Mouse (Mus musculus): ENCODE results near the gene Cited2.

Cited2 gene

DNA sequence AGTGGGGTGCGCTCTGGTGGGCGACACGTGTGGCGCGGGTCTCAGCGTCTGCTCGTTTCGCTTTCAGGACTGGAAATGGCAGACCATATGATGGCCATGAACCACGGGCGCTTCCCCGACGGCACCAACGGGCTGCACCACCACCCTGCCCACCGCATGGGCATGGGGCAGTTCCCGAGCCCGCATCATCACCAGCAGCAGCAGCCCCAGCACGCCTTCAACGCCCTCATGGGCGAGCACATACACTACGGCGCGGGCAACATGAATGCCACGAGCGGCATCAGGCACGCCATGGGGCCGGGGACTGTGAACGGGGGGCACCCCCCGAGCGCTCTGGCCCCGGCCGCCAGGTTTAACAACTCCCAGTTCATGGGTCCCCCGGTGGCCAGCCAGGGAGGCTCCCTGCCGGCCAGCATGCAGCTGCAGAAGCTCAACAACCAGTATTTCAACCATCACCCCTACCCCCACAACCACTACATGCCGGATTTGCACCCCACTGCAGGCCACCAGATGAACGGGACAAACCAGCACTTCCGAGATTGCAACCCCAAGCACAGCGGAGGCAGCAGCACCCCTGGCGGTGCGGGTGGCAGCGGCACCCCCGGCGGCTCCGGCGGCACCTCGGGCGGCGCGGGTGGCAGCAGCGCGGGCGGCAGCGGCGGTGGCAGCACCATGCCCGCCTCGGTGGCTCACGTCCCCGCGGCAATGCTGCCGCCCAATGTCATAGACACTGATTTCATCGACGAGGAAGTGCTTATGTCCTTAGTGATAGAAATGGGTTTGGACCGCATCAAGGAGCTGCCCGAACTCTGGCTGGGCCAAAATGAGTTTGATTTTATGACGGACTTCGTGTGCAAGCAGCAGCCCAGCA lies 1.1 kb downstream of the Cited2 start:
- peak; percentile 94 for DNase-seq

DNA sequence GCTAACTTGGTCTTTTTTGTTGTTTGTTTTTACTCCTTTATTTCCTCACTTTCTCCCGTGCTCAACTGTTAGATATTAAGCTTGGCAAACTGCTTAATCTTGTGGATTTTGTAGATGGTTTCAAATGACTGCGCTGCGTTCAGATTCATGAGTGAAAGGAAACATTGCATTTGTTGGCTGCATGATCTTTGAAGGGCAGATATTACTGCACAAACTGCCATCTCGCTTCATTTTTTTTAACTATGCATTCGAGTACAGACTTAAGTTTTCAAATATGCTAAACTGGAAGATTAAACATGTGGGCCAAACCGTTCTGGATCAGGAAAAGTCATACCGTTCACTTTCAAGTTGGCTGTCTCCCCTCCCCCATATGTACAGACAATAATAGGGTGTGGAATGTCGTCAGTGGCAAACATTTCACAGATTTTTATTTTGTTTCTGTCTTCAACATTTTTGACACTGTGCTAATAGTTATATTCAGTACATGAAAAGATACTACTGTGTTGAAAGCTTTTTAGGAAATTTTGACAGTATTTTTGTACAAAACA lies 2.1 kb downstream of the Cited2 start:
- DNase-seq, result no peak

DNA sequence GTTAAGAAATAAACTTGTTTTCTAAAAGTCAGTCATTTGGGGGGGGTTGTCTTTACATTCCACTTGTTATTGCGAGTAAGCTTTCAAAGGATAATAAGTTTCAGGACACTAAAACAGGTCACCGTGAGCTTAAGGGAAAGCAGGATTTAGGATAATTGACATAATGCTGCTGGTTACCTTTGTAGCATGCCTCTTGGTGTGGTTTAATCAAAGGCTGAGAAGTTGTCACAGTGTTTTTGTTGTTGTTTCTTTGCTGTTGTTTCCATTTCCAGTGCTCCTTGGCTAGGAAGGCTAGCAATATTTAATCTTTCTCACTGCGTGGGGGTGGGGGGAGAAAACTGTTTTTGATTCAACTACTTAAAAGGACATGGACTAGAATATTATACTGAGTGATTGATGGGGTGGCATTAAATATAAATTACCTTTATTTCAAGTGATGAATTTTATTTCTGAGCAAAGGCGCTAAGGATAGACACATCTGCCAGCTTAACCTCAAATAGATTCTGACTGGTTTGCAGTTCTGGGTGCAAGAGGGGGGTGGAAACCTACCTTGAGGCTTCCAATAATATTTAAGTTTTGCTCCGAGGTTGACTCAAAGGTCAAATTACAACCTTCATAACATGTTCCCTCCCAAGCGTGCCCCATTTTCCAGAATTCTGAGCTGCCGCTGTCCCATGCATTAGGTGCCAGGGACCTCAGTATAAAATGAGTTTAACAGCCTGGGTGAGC lies 2.8 kb downstream of the Cited2 start:
- DNase-seq, result no peak

DNA sequence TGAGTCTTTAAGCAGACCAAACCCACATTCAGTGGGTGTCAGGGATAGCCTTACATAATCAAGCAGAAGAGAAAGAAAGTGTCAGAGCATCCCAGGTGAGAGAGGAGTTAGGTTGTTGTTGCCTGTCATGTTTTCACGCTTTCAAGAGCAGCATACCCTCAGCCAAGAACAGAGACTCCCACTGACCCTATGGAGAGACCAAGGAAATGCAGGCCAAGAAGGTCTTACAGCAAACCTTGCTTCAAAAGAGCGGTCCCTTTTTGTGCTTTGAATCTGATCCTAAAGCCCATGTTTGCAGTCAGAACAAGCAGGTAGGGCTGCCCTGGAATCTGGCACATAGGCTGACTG lies 3.3 kb downstream of the Cited2 start:
- DNase-seq, result no peak

DNA sequence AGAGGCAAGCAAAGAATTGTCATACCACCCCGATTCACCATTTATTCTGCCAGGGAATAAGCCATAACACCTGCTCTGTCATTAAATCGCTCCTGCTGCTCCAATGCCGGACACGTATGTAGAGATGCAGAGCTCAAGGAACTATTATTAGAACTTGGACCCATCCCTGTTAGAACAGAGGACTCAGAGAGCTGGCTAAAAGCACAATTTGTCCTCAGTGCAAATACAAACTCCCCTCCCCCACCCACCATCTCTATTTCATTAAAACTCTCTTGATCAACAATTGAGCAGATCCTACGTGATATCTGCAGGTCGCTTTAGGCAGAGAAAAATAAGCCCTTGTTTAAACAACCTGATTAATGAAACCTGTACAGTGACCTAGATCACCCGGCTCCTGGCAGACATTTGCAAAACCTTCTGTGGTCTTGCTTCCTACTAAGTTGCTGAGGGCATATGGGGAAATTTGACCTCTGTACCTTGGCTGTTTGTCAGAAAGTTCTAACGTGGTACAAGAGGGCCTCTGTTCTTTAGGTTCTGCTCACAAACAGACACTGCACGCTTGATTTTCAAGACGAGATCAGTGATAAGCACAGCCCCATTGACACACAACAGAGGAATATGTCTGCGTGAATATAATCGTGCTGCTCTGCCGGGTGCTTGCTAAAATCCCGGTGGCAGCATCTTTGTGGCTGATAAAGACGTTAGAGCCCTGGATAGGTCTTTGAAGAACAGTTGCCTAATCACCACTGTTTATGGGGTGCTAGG lies 4.3 kb downstream of the Cited2 start:
- DNase-seq, result no peak

DNA sequence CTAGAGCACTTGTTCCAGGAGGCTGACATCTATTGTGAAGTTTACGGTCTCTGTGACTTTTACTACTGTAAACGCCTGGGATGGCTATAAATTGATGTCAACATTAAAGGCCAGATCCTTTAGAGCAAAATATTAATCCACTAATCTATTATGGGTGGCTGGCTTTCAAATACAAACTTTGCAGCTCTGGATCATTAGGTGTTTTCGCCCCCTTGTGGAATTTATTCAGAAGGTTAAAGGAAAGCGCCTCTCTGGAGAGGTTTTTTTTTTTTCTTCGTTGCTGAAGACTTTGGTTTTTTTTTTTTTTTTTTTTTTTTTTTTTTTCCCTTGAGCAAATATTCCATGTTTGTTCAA lies 4.9 kb downstream of the Cited2 start:
- DNase-seq, result no peak

DNA sequence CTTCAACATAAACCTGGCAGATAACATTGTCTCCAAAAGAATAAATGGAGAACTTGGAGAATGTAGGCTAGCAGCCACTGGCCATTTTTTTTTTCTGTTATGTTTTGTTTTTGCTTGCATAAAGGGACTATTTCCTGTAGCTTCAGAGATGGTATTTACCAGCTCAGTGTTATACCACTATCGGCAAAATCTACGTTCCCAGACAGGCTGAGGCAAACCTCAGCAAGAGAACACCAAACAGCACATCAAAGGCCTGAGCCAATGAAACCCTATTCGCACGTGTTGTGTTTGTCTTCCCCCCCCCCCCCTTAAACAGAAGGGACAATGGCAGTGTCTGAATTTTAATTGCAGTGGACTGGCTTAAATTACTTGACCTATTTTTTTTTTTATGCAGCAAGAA lies 5.7 kb downstream of the Cited2 start:
- no peak for DNase-seq

DNA sequence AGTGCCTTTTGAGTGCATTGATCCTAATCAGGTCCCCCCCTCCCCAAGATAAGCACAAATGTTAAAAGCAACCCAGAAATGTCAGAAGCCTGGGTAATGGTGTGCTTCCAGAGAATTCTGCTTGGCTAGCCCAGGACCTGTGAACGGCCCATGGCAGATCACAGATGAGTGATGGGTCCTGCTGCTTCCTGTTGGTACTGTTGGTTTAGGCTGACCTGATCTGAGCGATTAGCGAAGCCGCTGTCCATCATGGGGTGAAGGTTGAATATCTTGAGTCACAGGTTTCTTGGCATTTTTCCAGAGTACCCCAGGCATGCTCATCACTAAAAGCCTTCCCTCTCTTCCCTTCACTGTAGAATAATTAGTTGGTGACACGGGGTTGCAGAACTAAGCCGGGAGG lies 6.5 kb downstream of the Cited2 start:
- DNase-seq, result no peak

DNA sequence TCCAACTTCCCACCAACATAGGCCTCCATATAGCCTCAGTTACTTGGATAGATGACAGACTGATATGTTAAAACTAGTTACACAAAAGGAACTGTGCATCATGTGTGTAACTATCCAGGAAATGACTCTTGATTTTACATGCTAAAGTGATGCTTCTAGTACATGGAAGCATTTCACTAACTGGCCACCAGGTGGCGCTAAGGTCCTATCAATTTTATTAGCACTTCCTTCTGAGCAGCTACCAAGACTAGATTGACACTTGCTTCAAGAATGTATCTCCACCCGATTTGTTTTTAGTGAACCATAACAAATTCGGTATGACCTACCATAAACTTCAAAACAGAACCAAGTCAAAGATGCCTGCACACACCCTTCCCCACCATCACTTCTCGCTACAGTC lies 10.0 kb downstream of the Cited2 start:
- DNase-seq, result peak; percentile 89

DNA sequence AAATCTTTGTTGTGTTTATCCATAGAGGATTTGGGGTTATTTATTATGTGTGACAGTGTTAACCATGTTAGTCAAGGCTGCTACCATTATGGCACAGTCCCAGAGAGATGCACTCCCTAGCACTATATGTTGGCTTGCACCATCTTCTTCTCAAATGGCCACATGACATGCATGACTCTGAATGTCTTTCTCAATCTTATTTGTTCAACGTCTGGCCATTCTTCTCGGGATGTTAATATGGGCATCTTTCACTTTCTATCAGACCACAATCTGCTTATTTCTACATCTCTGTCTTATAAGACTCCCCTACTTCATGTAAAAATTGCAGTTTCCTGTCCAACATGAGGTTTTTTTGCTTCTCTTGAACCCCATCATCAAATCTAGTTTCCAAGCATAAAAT lies 19.6 kb downstream of the Cited2 start:
- no peak for DNase-seq

DNA sequence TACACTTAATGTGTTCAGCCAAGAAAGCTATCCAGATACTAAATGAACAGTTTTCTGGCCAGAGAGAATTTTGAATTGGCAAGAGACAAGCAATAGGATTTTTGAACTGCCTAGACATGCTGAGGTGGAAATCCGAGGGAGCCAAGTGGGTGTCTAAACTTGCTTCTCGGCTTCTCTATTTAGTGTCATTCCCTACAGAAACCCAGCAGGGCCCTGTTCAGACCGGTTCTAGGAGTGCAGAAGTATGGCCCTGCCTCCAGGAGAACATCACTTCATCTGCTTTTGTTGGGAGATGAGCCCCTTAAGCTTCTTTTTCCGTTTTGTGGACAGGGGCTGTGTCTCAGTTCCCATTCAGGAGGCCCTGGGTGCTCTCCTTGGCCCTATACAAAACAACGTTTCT lies 29.5 kb downstream of the Cited2 start:
- DNase-seq, result no peak

DNA sequence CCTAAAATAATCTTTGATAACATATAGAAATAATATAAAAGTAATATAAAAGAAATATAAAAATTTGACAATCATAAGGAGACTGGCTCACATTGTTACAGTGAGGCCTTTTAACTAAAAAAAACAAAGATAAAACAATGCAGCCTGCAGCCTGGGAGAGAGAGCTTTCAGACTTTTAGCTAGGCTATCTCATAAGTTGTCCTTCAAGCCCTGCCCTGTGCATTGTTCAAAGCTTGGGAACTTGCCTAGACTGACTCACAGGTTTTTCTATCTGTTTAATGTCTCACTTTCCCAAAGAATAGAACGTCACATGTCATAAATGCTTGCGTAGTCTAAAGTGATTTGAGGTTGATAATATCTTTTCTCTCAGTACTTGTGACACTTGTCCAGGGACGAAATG lies 36.8 kb downstream of the Cited2 start:
- no peak for DNase-seq

DNA sequence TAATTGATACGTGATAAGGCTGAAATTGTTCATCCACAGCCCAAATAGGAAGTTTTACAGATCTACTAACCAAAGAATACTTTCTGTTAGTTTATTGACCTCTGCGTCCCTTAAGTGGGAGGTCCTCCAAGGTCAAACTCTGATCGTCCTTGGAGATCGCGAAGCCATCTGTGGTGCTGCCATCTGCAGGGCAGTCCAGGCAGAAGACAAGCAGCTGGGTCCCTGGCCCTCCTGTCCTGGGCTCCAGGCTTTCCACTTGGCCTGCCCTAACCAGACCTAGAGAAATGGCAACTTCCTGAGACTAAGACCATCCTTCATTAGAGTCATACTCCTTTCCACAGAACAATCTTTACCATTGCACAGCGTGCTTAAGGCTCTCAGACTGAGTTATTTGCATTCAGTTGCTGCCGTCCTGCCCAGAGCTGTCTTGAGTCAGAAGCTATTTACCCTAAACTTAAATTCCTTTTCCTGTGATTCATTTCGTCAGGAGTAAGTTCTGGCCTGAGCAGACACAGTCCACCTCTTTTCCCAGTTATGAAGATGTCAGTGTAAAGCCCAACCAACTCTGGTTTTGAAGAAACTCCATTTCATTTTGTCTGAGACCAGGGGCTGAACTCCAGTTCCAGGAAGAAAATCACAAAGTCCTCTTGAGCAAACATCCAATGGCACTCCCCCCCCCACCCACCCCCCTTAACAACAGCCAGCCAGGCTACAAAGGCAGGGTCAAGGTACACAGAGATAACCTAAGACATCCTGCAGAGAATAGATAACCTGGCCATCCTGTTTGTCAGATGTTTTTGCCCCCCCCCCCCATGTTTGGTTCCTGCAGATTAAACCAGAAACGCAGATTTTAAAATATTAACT lies 38.0 kb downstream of the Cited2 start:
- DNase-seq, result peak; percentile 18

DNA sequence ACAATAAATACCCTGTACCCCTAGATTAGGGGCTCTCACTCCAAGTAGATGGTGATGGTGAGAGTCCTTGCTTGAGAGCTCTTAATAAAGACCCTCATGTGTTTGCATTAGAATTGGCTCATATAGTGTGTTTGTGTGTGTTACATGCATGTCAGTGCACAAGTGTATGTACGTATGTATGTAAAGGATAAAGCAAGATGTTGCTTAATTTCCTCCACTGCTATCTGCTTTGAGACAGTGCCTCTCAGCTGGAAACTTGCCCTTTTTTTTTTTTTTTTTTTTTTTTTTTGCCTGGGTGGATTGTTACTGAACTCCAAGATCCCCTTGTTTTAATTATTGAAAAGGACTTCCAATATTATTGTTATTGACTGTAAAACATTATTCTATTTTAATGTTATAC lies 38.6 kb downstream of the Cited2 start:
- DNase-seq, result no peak

DNA sequence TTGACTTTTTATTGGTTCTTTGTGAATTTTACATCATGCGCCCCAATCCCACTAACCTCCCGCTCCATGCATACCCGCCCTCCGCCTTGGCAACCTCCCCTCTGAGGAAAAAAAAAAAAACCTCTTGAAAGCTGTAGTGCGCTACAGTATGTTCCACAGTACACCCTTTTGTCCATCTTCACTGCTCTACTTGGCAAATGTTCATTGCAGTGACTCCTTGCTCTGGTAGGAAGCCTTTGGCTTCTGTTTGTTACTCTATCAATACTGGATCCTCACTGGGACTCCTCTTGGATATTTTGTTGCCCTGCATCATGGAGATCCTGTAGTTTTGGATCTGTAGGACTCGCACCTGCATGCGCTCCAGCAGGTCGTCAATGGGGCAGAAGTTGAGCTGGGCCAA lies 39.9 kb downstream of the Cited2 start:
- DNase-seq, result no peak

DNA sequence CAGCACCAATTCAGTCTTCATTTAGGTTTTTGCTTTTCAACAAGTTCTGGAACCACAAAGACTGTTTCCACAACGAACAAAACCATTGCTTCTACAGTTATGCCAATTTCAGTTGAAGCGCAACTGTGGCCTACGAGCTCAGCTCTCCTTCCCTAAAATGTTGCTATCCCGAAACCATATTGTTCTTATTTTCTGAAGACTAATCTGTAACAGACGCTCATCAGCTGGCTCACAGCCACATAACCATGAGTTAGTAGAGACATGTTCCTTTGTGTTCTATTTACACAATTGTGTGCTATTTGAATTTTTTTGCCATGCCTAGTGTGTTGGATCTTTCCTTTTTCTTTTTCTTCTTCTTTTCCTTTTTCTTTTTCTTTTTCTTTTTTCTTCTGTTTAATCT lies 46.8 kb downstream of the Cited2 start:
- no peak for DNase-seq

DNA sequence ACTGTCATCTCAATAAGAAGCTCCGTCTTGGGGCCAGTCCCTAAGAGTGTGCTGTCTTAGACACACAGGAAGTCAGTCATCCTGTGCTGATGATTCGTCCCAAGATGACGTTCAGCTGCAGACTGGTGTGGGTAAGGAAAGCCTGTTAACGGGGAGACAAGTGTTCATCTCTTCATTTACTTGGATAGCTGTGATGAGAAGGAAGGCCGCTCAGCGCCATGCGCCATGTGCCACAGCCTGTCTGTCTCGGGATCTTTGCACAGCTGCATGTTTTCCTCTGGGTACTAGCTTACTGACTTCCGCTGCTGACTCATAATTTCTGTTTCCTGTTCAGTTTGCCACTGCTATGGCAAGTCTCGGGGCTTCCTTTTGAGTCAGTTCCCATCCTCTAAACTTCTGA lies 49.3 kb downstream of the Cited2 start:
- DNase-seq, result peak; percentile 64

DNA sequence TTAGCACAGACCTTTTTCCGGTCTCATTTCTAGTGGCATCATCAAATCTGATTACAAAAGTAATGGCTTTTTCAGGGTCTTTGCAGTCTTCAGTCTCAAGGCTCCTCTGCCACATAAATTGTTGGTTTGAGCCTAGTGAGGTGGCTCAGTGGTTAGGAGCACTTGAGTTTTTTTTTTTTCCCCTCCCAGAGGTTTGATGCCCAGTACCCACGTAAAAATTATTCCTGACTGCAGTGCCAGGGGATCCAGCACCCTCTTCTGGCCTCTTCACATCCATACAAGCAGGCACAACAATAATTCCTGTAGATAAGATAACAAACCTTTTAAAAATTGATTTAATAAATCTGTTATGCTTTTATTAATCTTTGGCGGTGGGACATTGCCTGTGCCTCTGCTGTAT lies 51.3 kb downstream of the Cited2 start:
- no peak for DNase-seq

DNA sequence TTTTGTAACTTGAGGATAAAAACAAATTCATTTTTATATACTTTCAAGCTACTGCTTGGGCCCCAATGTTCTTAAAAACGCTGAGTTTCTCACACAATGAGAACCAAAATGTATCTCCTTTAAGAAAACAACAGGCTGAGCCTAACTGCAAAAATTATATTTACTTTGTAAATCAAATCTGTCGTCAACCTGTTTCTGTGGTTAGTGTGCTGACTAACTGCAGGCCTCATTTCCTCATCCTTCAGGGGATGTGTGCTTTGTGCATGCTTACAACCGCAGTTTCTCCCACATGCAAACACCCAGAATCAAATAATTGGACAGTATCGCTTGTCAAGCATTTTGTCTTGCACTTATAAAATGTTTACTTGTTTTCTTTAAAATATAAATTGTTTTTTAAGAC lies 52.1 kb downstream of the Cited2 start:
- DNase-seq, result no peak
